Mouse (Mus musculus) heart, postnatal 0 days (tissue): ENCODE measurements at regions not wholly inside any gene's neighbourhood (a gene's known extent, or its start where the extent isn't known, plus 50 kb on each side); places are given as distances from the start of the nearest gene placed in this dataset.

Experiments
- CTCF ChIP-seq: IDR thresholded peaks from 2 replicates; pipeline ENCODE4 v1.5.1; 2016; ENCODE audit warnings: antibody characterized with exemption, control low read depth, low read depth
- EP300 ChIP-seq: IDR thresholded peaks from 2 replicates; pipeline ENCODE4 v1.6.1; 2016; ENCODE audit warnings: antibody characterized with exemption, low read depth

GRCm38 (mm10) chr15:62954322-62954820, 890.6 kb downstream of the Gsdmc2 start:
- TF ChIP-seq CTCF (no peak), EP300 (no peak)
